Mouse (Mus musculus) lung, postnatal 4 days (tissue): ENCODE measurements at regions not wholly inside any gene's neighbourhood (a gene's known extent, or its start where the extent isn't known, plus 50 kb on each side); places are given as distances from the start of the nearest gene placed in this dataset.

Experiments
- DNase-seq, 2 experiments: peaks; one replicate each; pipeline ENCODE4 v3.0.0; 2021

- DNase-seq = no peak
These were observed 294.6 kb downstream of the Epha4 start for GRCm38 (mm10) chr1:77220322-77220590.

- DNase-seq = no peak
These were observed 294.1 kb downstream of the Epha4 start for GRCm38 (mm10) chr1:77220783-77221182.

DNA sequence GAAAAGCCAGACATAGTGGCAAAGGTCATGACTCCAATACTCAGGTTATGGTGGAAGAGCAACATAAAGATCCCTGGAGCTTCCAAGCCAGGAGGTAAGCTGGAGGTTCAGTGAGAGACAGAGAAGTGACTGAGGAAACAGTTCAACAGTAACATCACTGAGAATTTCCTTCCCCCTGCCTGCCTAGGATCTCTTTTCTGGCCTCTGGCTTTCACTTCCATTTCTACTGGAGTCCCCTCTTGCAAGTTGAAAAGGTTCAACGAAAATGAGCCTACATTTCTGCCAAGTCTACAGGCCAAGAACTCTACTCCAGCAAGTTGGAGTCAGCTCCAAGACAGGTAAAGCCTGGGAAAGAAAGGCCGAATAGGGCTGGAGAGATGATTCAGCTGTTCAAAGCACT is 293.0 kb downstream of the Epha4 start:
- no peak for DNase-seq

DNA sequence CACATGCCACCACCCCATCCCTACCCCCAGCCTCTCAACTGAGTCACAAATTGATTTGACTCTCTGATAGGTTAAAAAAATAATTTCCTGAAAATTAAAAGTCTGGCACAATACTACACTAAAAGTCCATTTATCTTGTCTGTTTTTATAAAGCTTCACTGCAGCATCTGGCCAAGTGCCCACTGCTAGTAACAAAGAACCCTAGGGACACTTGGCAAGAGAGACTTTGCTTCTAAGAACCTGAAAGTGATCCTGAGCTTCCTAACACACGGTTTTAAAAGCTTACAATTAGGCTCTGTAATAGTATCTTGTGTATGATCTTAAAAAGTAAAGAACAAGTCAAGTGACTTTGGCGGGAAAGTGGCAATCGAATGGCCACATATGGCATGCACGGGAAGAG is 288.3 kb downstream of the Epha4 start:
- peak in 1 of 2 experiments; percentile 28 for DNase-seq

GRCm38 (mm10) chr1:77226991-77227515 is 287.8 kb downstream of the Epha4 start:
- DNase-seq = peak; percentile 53 to 60

GRCm38 (mm10) chr1:77227800-77228199 is 287.1 kb downstream of the Epha4 start:
- DNase-seq = no peak

DNA sequence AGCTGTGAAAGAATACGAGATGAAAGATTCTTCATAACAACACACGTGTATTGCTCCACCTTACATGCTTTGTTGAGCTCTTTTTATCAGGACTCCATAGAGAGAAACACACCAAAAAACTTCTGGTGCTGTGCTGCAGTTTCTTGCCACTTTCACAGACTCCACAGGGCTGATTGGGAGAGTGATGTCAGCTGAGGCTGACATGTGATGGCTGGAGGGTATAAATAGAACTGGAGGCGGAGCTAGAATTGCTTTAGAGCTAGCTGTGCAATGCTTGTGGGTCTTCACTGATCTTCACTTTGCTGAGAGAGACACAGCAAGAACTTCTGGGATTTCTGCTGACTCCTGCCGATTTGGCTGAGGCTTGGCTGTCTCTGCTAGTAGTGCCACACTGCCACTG is 285.3 kb downstream of the Epha4 start:
- DNase-seq = no peak

DNA sequence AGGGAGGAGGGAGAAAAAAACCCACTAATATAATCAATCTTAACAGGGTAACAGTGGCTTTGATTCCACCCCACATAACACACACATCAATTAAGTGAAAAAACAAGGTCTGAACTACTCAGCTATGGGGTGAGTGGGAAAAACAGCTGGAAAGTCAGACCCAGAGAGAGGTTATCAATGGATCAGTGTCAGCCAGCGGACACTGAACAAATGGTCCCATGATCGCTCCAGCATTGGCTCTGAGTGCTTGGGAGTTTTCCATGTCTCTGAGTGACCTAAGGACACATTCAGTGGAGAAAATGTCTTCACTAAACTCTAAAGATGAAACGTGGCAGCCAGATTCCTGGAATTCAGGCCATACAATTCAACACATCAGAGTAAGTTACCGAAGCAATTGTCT is 281.9 kb downstream of the Epha4 start:
- DNase-seq = no peak

GRCm38 (mm10) chr1:77244642-77245041 is 270.2 kb downstream of the Epha4 start:
- DNase-seq = no peak

DNA sequence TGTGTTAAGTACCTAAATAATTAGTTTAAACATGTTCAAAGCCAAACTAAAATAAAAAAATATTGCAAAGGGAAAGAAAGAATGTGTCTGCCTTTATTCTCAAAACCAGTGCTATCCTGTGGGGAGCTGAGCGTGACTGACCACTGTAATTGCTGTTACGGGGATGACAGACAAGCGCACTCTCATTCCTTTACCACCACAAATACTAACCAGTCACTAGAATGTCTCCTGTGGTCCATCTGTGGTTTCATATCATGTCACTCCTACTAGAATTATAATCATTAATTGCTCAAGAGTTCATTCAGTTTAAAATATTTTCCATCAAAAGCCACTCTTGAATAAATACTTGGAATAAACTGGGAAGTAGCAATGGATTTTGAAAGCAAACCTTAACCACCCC is 268.8 kb downstream of the Epha4 start:
- no peak for DNase-seq

DNA sequence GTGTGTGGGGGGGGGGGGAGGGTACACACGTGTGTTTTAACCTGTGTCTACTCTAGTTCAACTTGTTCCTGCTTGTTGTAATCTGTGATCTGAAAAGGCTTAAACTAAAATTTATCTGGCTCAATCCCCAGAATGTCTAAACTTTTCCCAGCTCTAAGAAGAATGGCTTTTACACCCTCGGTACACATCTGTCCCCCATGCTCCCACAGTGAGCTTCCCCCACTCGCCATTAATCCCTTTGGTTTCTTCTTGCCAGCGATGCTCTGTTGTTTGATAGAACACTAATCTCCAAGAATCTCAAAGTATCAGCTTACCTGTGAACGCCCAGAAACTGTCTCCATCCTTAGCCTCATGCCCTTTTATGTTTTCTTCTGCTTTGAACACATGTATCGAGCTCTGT is 260.6 kb downstream of the Epha4 start:
- no peak for DNase-seq

GRCm38 (mm10) chr1:77256115-77256842 is 258.6 kb downstream of the Epha4 start:
- DNase-seq = no peak

DNA sequence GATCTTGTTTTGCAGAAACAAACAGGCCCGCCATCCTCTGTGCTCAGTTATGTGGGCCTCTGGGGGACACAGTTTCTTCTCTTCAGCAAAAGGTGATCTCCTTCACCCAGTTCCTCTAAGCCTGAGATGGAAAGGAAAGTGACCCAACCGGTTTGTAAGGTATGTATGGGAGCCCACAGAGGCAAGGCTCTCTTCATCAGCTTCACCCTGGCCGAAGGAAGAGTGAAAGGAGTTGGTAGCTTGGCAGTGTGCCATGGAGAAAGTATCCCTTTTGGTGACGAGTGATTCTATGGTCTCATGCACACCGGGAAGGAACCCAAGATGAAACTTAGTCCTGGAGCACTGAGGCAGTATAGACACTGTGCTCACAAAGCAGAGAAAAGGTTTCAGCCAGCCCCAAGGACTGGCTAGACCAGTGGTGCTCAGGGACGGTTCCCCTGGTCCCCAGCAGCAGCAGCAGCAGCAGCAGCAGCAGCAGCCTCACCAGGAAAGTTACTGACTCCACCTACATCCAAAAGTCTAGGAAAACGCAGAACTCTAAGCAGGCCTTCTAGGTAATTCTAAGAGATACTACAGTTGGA is 256.1 kb downstream of the Epha4 start:
- no peak for DNase-seq

- DNase-seq = no peak
These were observed 255.1 kb downstream of the Epha4 start for GRCm38 (mm10) chr1:77259789-77260188.

DNA sequence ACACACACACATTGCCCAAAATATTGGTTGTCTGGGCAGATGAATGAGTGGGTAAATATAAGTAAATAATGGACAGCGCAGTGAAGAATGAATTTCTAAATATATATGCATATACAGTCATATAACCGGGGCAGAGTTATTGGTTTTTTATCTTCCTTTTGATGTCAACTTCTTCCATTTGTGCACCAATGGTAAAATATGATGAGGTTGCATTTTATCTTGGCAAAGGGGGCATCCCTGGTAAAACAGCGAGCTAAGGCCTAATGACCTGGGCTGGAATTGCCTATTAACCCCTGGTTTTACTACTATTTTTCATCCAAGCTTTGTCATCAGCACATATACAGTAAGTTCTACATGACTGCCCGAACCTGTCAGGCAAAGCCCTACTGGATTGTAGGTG is 253.2 kb downstream of the Epha4 start:
- no peak for DNase-seq

DNA sequence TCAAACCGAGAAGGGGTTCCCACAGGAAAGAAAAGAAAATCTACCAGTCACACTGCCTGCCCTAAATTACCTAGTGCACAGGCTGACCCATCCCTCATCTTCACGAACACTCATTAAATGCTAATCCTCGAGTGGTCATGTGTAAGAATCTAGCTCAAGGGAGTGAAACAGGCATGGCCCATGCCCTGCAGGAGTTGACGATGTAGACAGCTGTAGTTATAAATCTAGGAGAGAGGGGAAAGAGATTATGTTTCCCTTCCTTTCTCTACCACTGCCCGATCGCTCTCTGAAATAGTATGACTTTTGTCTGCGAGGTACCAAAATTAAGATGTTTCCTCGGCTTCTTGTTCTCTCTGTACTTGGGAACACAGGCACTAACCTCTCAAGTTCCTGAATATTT is 249.2 kb downstream of the Epha4 start:
- DNase-seq = no peak

DNA sequence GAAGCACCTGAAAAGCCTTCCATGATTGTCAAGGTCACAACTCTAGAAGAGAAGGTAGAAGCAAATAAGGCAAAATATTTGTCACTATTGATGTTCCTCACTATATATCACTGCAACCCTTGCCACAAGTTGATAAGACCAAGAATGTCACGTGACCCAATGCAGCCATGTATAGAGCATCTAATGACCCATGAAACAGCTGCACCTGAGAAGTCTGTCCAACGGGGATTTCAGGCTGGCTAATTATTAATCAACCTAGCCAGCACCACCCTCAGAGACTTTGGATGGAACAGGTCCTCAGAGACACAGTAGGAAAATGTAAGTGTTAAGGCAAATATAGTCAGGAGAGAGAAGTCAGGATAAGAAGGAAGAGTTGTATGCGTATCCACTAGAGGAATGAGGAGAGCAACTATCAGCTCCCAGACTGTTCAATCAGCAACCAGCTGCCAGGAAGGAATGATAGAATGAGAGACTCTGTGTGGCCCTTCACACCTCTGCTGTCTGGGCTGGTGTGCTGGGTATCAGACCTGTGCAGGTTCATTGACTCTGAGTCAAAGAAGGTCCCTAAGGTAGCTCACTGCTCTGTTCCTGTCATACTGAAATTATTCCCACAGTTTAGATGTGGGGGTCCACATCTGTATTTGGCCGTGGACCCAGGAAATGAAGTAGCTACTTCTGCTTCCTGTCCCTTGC is 247.4 kb downstream of the Epha4 start:
- no peak for DNase-seq

- DNase-seq = no peak
These were observed 239.6 kb downstream of the Epha4 start for GRCm38 (mm10) chr1:77275297-77275696.

GRCm38 (mm10) chr1:77279566-77279965 is 235.3 kb downstream of the Epha4 start:
- no peak for DNase-seq

DNA sequence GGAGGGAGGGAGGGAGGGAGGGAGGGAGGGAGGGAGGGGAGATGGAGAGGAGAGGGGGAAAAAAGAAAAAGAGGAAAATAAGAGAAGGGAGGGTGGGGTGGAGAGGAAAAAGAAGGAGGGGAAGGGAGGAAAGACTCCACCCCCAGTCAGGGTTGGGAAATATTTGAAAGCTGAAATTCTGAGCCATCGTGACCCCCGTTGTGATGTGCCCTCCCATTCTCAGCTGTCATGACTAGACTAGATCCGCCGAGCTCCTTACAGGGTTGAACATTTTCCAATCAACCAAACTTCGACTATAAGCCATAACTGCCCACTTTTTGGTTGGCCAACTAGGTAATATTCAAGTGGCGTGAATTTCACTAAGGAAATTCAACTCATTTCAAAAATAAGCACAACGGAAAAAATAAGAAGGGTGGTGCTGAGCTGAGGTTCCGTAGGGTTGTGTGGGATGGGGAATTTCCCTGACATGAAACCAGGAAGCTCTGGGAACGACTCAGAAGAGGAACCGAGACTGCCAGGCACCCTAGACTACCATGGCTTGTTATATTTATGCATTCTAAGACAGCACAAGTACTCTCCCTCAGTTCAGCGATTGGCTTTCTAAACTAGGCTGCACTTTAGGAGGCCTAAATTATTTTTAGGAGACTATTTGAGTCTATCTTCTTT is 234.4 kb downstream of the Epha4 start:
- DNase-seq = no peak

GRCm38 (mm10) chr1:77281741-77282140 is 233.1 kb downstream of the Epha4 start:
- no peak for DNase-seq

GRCm38 (mm10) chr1:77298713-77299132 is 216.2 kb downstream of the Epha4 start:
- no peak for DNase-seq

DNA sequence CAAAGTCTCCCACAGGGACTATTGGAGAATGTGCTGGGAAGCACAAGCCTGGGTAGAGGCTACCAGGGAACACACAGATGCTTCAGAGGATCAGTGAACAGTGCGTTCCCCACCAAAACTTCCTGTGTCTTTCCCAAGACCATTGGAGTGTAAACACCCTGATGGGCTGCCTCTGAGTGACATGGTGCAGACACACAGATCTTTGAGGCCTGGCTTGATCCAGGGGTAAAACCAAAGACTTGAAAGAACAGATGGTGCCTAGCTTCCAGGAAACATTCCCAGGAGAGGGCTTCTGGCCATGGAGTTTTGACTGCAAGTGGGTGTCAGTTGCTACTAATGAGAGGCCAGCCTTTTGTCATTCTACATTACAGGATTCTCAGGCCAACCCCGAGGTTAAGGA is 214.1 kb downstream of the Epha4 start:
- no peak for DNase-seq

- DNase-seq = no peak
These were observed 210.1 kb downstream of the Epha4 start for GRCm38 (mm10) chr1:77304770-77305169.
